Mouse (Mus musculus): Measurements from ENCODE around the gene Lrtm2.

DNA sequence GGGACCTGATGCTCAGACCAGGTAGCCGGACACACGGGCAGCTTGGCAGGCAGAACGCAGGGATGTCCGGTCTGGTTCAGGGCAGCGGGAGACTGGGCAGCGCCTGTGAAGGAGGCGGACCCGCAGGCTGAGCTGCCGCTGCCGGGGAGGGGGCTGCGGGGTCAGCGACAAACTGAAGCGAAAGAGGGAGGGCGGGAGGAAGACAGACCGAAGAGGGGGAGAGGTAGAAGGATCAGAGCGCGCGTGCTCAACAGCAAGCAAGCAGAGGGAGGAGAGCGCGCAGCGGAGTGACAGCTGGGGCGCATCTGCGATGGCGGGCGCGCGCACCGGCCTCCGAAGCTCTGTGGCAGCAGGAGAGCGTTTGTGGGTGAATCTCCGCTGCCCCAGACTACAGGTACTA lies at the start of gene Lrtm2:
- TF ChIP-seq GATA1 (IDR thresholded peaks at IDR 0.05; ENCODE audit: borderline replicate concordance, low read length) (no peak), FLI1 (IDR thresholded peaks at IDR 0.05; ENCODE audit: low read length) (no peak)
